Mouse (Mus musculus) kidney, embryonic 14.5 days (tissue): ENCODE data around the gene Nr6a1. TPM values are rescaled to one million over a fixed set of nuclear protein-coding genes. Genes with fewer than 3 reads are reported as not detected.

Source experiments
- ATAC-seq: fragments of 200-750 bp; cut with Nextera tagmentation; 2 replicates; pipeline ENCODE4 v1.8.0; 2017; ENCODE audit warnings: moderate number of reproducible peaks, mild to moderate bottlenecking, moderate TSS enrichment, moderate library complexity; ENCODE audit not compliant: low FRiP score, low TSS enrichment
- H3K27ac ChIP-seq: fragments of 300-500 bp; sonication (generic); 2 replicates; pipeline ENCODE4 v1.5.1; 2014; ENCODE audit warnings: low read depth, mild to moderate bottlenecking, low read length, moderate library complexity, mixed read lengths
- H3K27me3 ChIP-seq: fragments of 300-500 bp; sonication (generic); 2 replicates; pipeline ENCODE4 v1.6.1; 2014; ENCODE audit warnings: mild to moderate bottlenecking, low read length; ENCODE audit not compliant: control insufficient read depth, insufficient read depth
- H3K36me3 ChIP-seq: fragments of 300-500 bp; sonication (generic); 2 replicates; pipeline ENCODE4 v1.6.1; 2014; ENCODE audit warnings: low read length, mixed read lengths; ENCODE audit not compliant: control insufficient read depth, insufficient read depth
- H3K4me1 ChIP-seq: fragments of 300-500 bp; sonication (generic); 2 replicates; pipeline ENCODE4 v1.6.1; 2014; ENCODE audit warnings: low read length, mixed read lengths; ENCODE audit not compliant: control insufficient read depth, insufficient read depth
- H3K4me2 ChIP-seq: fragments of 300-500 bp; sonication (generic); replicated peaks from 2 replicates; pipeline ENCODE4 v1.6.1; 2014; ENCODE audit warnings: low read depth, mild to moderate bottlenecking, low read length
- H3K4me3 ChIP-seq: fragments of 300-500 bp; sonication (generic); 2 replicates; pipeline ENCODE4 v1.5.1; 2014; ENCODE audit warnings: mild to moderate bottlenecking, low read length
- H3K9ac ChIP-seq: fragments of 300-500 bp; sonication (generic); 2 replicates; pipeline ENCODE4 v1.6.1; 2014; ENCODE audit warnings: low read depth, mild to moderate bottlenecking, low read length, moderate library complexity
- H3K9me3 ChIP-seq: fragments of 300-500 bp; sonication (generic); 2 replicates; pipeline ENCODE4 v1.6.1; 2016; ENCODE audit warnings: low read length; ENCODE audit not compliant: control insufficient read depth
- WGBS: fragments of 180-500 bp; shearing (Covaris S2); extraction: QIAGEN DNeasy Blood & Tissue Kit; methylation state at CpG from one replicate; pipeline ENCODE4 v1.1.7; 2014; 5-methylcytosine and 5-hydroxymethylcytosine counted together
- polyA plus RNA-seq: library from polyadenylated mRNA; unstranded; fragments of >200 nt; fragmentation: Nextera tagmentation; extraction: Ambion mirVana; gene quantifications from 2 replicates; pipeline ENCODE4 v1.2.1, GENCODE M21; 2014

Gene Nr6a1
- polyA plus RNA-seq, 1 experiment from 2014 or later, result 1.4 TPM

- ATAC-seq, result no peak
- WGBS, result 23% methylated on average over 11 of the region's 11 CpGs
- Histone ChIP-seq H3K27me3 (peaks cover 60% of the 10 kb centered on the region), H3K36me3 (no peaks in the 10 kb centered on the region), H3K4me1 (peaks cover 18% of the 10 kb centered on the region; the same call in 1 of the 2 replicates), H3K9ac (no peak overlapping the region), H3K4me3 (no peak overlapping the region), H3K27ac (no peak overlapping the region), H3K4me2 (no peak overlapping the region), H3K9me3 (no peaks in the 10 kb centered on the region)
Measured at GRCm38 (mm10) chr2:38712769-38713125, 214.7 kb downstream of the Nr6a1 start.

GRCm38 (mm10) chr2:38712076-38712768 is 215.3 kb downstream of the Nr6a1 start:
- Histone ChIP-seq H3K36me3 (no peaks in the 10 kb centered on the region), H3K27ac (no peak overlapping the region), H3K27me3 (peaks cover 65% of the 10 kb centered on the region), H3K4me3 (peak overlapping the region; percentile 33), H3K9ac (0 out of 2 replicates have a peak overlapping the region, but pooled peaks have one; percentile 13), H3K9me3 (no peaks in the 10 kb centered on the region), H3K4me1 (peaks cover 18% of the 10 kb centered on the region; the same call in 1 of the 2 replicates), H3K4me2 (peak overlapping the region; percentile 46)
- ATAC-seq, result no peak
- 9% methylated on average over 31 of the region's 58 CpGs for WGBS

GRCm38 (mm10) chr2:38711421-38711861 is 216.0 kb downstream of the Nr6a1 start:
- no peak overlapping the region for H3K27ac ChIP-seq
- no peaks in the 10 kb centered on the region for H3K9me3 ChIP-seq
- peak overlapping the region; percentile 46 for H3K4me2 ChIP-seq
- no peaks in the 10 kb centered on the region for H3K36me3 ChIP-seq
- H3K9ac ChIP-seq, result no peak overlapping the region
- no peak for ATAC-seq
- peak overlapping the region; percentile 33 for H3K4me3 ChIP-seq
- peaks cover 73% of the 10 kb centered on the region for H3K27me3 ChIP-seq
- WGBS, result 2% methylated on average over 36 of the region's 40 CpGs
- peaks cover 18% of the 10 kb centered on the region; the same call in 1 of the 2 replicates for H3K4me1 ChIP-seq

- Histone ChIP-seq H3K27ac (no peak overlapping the region), H3K9ac (no peak overlapping the region), H3K36me3 (no peaks in the 10 kb centered on the region), H3K9me3 (no peaks in the 10 kb centered on the region), H3K4me3 (peak overlapping the region; percentile 29), H3K27me3 (peaks cover 82% of the 10 kb centered on the region), H3K4me1 (peaks cover 18% of the 10 kb centered on the region; the same call in 1 of the 2 replicates), H3K4me2 (peak overlapping the region; percentile 39)
- no peak; the same call in 1 of the 2 replicates for ATAC-seq
- WGBS, result 1% methylated on average over 75 of the region's 75 CpGs
Measured at GRCm38 (mm10) chr2:38710304-38711241, 216.9 kb downstream of the Nr6a1 start.

GRCm38 (mm10) chr2:38708907-38709688 is 218.4 kb downstream of the Nr6a1 start:
- ATAC-seq, result no peak
- no peak overlapping the region for H3K4me2 ChIP-seq
- no peak overlapping the region for H3K27ac ChIP-seq
- H3K36me3 ChIP-seq, result no peaks in the 10 kb centered on the region
- H3K9me3 ChIP-seq, result no peaks in the 10 kb centered on the region
- H3K4me3 ChIP-seq, result no peak overlapping the region
- H3K27me3 ChIP-seq, result peaks cover 82% of the 10 kb centered on the region
- 29% methylated on average over 12 of the region's 12 CpGs for WGBS
- H3K4me1 ChIP-seq, result peaks cover 14% of the 10 kb centered on the region; the same call in 1 of the 2 replicates
- no peak overlapping the region for H3K9ac ChIP-seq

GRCm38 (mm10) chr2:38706661-38707060 is 220.8 kb downstream of the Nr6a1 start:
- no peak overlapping the region for H3K4me2 ChIP-seq
- H3K36me3 ChIP-seq, result no peaks in the 10 kb centered on the region
- H3K4me1 ChIP-seq, result peaks cover 10% of the 10 kb centered on the region; the same call in 1 of the 2 replicates
- H3K27ac ChIP-seq, result no peak overlapping the region
- ATAC-seq, result no peak
- H3K9me3 ChIP-seq, result no peaks in the 10 kb centered on the region
- WGBS, result 46% methylated on average over 6 of the region's 6 CpGs
- H3K27me3 ChIP-seq, result peaks cover 58% of the 10 kb centered on the region
- no peak overlapping the region for H3K9ac ChIP-seq
- no peak overlapping the region for H3K4me3 ChIP-seq

GRCm38 (mm10) chr2:38705036-38705435 is 222.5 kb downstream of the Nr6a1 start:
- 42% methylated on average over 4 of the region's 4 CpGs for WGBS
- no peak overlapping the region for H3K27ac ChIP-seq
- no peak overlapping the region for H3K4me3 ChIP-seq
- H3K9ac ChIP-seq, result no peak overlapping the region
- H3K4me2 ChIP-seq, result no peak overlapping the region
- peaks cover under 1% of the 10 kb centered on the region; the same call in 1 of the 2 replicates for H3K4me1 ChIP-seq
- peaks cover 45% of the 10 kb centered on the region for H3K27me3 ChIP-seq
- ATAC-seq, result no peak
- H3K9me3 ChIP-seq, result no peaks in the 10 kb centered on the region
- H3K36me3 ChIP-seq, result no peaks in the 10 kb centered on the region

GRCm38 (mm10) chr2:38704336-38704735 is 223.2 kb downstream of the Nr6a1 start:
- peaks cover 38% of the 10 kb centered on the region for H3K27me3 ChIP-seq
- H3K4me1 ChIP-seq, result no peaks in the 10 kb centered on the region
- no peak overlapping the region for H3K9ac ChIP-seq
- H3K9me3 ChIP-seq, result no peaks in the 10 kb centered on the region
- no peak overlapping the region for H3K27ac ChIP-seq
- H3K4me3 ChIP-seq, result no peak overlapping the region
- no peak for ATAC-seq
- WGBS, result 78% methylated on average over 9 of the region's 9 CpGs
- H3K36me3 ChIP-seq, result no peaks in the 10 kb centered on the region
- H3K4me2 ChIP-seq, result no peak overlapping the region
